Mouse (Mus musculus) heart, adult 11 months (tissue): ENCODE data around the gene Col6a1.

Experiments used
- DNase-seq: peaks from one replicate; pipeline ENCODE4 v3.0.0; 2022

Gene Col6a1

GRCm38 (mm10) chr10:76675268-76675667, 50.7 kb downstream of the Col6a1 start:
- peak; percentile 45 for DNase-seq

- DNase-seq, result peak; percentile 34
These were observed 51.4 kb downstream of the Col6a1 start for GRCm38 (mm10) chr10:76674581-76674980.

- DNase-seq, result no peak
These were observed 54.0 kb downstream of the Col6a1 start for GRCm38 (mm10) chr10:76671939-76672338.

GRCm38 (mm10) chr10:76668947-76669284, 57.1 kb downstream of the Col6a1 start:
- peak; percentile 98 for DNase-seq

GRCm38 (mm10) chr10:76668261-76668946, 57.6 kb downstream of the Col6a1 start:
- peak; percentile 84 for DNase-seq

- DNase-seq, result peak; percentile 36
These were observed 58.7 kb downstream of the Col6a1 start for GRCm38 (mm10) chr10:76667197-76667805.

GRCm38 (mm10) chr10:76665551-76665950, 60.4 kb downstream of the Col6a1 start:
- DNase-seq, result peak; percentile 63

- peak; percentile 99 for DNase-seq
These were observed 61.5 kb downstream of the Col6a1 start for GRCm38 (mm10) chr10:76664156-76665115.
